Mouse (Mus musculus): ENCODE results near the gene Cnn3.
A peak's percentile ranks its signal among the peaks of the same experiment; 100 is the strongest.

Gene Cnn3

DNA sequence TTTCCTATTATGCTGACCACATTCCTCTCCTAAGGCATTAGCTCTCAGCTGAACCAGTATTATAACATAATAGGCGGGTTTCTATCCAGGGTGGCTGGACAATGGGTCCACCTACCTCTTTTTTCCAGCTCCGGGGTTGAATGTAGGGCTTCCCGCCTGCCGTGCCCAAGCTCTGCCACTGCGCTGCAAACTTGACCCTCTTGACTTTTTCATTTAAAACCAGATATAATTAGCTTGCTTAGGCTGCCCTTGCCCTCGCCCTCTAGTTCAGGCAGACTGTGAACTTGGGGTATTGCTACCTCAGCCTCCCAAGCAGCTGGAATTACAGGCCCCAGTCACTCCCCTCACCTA, 8.1 kb upstream of the Cnn3 start:
- no peak for DNase-seq (ENCODE audit: low spot score in 2 of 2)

DNA sequence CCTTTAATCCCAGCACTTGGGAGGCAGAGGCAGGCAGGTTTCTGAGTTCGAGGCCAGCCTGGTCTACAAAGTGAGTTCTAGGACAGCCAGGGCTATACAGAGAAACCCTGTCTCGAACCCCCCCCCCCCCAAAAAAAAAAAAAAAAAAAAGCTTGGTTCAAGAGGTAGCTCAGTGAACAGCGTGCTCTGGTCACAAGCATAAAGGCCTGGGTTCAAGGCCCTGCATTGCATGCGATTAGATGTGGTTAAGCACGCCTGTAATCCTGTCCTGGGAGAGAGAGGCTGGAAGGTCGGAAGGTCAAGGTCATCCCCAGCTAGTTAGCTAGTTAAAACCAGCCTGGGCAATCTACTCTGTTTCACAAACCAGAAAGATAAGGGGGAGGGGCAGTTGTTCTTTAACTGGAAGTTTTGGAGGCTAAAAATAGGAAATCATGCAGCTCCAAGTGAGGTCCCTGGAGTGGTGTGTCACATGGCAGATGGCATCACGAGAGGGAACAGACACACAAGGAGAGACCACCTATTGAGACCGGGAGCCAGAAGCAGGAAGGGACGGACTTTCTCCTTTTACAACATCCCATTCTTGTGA, 7.4 kb upstream of the Cnn3 start:
- no peak for DNase-seq (ENCODE audit: low spot score in 2 of 2)

GRCm38 (mm10) chr3:121422405-121422804, 3.9 kb upstream of the Cnn3 start:
- DNase-seq (ENCODE audit: low spot score in 2 of 2), result no peak

DNA sequence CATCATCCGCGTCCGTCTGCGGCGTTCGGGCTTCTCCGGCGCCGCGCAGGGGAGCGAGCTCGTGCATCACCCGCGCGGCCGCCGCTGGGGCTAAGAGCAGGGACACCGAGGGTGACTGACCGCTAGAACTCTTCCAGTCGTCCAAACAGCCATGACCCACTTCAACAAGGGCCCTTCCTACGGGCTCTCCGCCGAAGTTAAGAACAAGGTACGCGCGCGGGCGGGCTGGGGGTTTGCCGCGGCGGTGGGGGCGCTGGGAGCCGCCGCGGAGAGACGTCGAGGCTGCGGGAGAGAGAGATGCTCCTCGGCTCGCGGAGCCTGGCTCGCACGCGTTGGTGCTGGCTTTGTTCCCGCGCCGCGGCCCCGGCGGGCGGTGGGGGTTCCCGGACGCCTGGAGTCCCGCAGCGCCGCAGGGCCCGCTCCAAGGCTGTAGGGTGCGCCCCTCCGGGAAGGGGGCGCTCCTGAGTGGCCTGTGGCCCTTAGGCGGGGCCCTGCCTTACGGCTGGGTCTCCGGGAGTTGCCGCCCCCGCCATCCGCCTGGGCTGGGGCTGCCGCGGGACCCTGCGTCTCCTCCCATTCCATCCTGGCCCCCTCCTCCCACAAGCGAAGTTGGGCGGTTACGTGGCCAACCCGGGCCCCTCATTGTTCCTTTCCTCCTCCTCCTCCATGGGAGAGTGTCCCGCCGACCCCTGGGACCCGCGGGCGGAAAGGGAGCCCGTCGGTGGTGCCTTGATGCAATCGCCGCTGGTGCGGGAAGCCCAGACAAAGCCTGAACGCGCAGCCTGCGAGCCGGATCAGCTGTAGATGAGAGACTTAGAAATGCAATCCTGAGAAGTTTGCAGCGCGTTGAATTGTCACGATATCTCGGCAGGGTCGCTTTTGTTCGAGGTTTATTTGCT, 573 bp downstream of the Cnn3 start:
- DNase-seq (ENCODE audit: low spot score in 2 of 2), result peak; percentile 64 to 83

DNA sequence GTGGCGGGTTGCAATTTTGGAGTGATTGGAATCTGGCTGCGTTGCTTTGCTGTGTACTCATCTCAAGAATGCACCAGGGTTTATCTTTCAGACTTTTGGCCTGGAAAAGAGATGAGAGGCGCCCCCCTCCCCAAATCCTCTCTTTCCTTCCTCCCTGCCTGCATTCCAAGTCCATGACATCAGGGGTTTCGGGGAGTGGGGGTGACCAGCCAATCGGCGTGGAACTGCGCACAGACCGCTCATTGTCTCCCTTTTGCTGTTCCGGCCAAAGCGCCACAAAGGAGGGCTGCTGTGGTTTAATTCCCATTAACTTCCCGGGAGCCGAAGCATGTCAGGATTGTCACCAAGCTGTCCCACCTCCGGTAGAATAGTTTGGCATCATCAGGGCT, 1.2 kb downstream of the Cnn3 start:
- DNase-seq (ENCODE audit: low spot score in 2 of 2), result no peak

DNA sequence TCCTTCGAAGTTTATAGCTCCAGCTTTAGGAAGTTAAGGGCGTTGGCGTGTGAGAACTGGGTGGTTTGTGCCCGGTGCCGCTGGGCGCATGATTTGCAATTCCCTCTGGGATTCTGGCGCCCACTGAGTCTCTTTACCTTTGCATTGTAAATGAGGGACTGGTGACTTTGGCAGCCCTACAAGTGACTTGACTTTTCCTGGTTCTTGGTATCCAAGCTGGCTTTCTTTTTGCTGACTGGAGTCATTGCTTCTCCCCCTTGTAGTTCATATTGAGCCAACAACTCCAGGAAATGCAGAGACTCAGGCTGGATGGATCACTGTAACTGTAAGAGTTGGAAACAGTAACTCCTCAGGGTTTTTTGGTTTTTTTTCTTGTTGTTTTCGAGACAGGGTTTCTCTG, 1.9 kb downstream of the Cnn3 start:
- DNase-seq (ENCODE audit: low spot score in 2 of 2), result no peak

DNA sequence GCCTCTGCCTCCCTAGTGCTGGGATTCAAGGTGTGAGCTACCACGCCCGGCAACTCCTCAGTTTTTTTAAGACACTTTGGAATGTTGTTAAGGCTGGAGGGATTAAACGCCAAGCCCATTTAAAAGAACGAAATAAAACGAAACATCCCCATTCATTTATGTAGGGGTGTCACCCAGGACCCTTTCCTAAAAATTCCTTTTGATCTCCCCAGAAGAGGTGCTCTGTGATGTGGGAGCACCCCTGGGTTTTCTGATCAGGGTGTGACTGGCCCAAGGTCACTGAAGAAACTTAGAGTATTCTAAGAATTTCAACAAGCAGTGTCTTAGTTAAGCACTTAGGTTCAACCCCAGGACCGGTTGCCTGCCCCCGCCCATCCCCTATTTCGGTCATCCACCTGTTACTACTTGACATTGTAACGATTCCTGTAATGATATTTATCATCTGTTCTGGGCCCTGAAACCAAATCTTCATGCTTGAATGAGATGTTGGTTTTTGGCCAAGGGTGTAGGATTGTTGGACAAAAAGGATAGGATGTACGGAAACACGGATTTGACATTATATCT, 2.5 kb downstream of the Cnn3 start:
- DNase-seq (ENCODE audit: low spot score in 2 of 2), result no peak

DNA sequence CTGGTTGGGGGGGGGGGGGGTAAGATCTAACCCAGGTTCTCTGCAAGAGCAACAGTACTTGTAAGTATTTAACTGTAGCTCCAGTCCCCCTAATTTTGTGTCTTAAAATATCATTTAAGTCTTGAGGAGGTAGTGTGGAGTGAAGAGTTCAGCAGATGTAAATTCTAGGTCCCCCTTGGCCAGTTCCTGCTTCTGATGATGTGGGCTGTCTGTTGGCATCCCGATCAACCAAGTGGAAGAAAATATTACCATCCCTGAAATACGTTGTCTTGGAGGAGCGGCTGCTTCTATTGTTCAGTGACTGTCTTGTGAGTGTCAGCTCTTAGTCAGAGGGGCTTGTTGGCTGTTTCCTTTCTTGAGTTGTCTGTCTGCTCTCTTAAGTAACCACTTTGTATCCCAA, 3.2 kb downstream of the Cnn3 start:
- no peak for DNase-seq (ENCODE audit: low spot score in 2 of 2)

- DNase-seq (ENCODE audit: low spot score in 2 of 2), result no peak
These were observed 4.1 kb downstream of the Cnn3 start for GRCm38 (mm10) chr3:121430289-121430936.

DNA sequence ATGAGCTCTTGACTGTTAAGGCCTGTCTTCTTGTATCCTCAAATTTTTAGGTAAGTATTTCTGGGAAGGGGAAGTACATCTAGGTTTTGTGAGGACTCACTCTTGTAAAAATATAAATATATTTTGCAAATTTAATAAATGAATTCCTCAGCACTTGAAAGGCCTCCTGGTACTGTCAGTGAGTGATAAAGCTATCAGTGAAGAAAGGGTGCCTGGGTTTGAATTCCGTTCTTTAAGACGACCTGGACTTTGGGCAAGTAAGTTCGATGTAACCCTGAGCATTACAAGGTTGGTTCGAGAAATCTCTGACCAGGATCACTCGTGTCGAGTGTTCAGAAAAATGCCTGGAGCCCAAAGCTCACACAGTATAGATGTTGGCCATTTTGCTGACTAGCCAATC, 7.1 kb downstream of the Cnn3 start:
- no peak for DNase-seq (ENCODE audit: low spot score in 2 of 2)

DNA sequence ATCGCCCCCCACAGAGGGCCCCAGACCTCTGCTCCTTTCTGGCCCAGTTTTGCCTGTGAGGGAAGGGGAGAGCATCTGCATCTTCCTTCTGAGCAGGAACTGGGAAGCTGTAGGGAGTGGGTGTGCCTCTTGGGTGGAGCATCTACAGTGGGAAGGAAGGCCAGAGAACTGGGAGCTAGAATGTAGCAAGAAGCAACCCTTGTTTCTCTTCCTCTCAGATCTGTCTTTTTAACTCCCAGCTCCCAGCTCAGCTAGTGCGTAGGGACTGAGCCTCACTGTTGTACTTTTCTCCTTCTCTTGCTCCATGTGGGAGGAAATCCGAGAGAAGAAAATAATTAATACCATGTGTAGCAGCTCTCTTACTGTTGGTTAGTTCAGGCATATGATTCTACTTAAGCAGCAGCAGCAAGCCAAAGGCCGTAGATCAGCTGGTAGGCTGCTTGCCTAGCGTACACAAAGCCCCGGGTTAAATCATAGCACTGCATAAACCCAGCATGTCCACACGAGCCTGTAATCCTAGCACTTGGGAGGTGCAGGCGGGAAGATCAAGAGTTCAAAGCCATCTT, 7.8 kb downstream of the Cnn3 start:
- DNase-seq (ENCODE audit: low spot score in 2 of 2), result no peak

DNA sequence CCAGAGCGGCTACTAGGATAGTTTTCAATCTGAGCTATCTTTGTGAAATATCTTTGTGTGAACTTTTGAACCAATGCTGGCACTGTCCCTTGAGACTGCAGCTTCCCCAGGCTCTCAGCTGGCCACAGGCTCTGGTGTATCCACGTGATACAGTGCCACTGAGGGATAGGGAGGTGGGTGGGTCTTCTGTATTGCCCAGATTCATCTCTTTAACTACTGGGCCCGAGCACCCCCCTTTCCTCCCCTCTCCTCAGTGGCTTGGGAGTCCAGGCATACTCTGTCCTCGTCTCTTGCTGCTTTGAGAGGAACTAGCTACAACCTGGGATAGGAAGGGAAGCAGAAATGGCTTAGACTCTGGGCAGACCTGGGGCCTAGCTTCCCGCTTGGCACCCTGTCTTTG, 9.0 kb downstream of the Cnn3 start:
- DNase-seq (ENCODE audit: low spot score in 2 of 2), result no peak

GRCm38 (mm10) chr3:121437070-121437469, 10.8 kb downstream of the Cnn3 start:
- DNase-seq (ENCODE audit: low spot score in 2 of 2), result no peak

GRCm38 (mm10) chr3:121437996-121438395, 11.7 kb downstream of the Cnn3 start:
- DNase-seq (ENCODE audit: low spot score in 2 of 2), result no peak

DNA sequence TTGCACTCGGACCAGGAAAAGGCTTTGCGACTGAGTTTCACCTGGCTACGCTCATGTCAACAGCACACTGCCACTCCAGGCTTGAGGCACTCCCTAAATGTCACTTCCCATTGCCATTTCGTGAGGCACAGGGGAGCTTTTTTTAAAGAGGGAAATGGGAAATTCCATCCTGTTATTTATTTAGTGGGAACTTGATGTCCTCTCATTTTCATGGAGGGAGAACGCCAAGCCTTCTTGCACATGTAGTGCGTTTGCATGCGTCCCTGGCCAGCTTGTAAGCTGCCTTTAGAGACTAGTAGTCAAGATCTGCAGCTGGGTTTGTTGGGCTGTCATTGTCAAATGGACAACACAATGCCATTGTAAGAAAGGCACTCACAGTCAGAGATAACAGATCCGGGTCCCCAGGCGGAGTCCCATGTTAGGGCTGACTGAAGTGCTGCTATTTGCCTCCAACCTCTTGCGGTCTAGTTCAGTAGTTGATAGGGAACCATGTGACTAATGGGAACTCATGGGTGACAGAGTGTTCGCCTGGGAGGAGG, 13.4 kb downstream of the Cnn3 start:
- DNase-seq (ENCODE audit: low spot score in 2 of 2), result no peak

- DNase-seq (ENCODE audit: low spot score in 2 of 2), result no peak
These were observed 15.2 kb downstream of the Cnn3 start for GRCm38 (mm10) chr3:121441504-121441903.

DNA sequence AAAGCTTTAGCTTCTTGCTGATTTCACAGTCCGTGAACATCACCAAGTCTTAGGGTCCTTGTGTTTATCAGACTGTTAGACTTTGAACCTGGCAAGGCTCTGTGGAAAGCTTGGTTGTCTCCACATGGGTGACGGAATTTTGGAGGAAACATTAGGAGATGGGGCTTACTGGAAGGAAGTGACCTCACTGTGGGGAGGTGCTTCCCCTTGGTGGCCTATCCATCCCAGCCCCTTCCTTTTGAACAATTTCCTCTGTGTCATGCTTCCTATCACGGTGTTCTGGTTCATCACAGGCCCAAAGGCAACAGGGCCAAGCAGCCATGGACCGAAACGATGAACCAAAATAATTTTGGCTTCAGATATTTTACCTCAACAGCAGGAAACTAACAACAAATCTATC, 16.0 kb downstream of the Cnn3 start:
- no peak for DNase-seq (ENCODE audit: low spot score in 2 of 2)

DNA sequence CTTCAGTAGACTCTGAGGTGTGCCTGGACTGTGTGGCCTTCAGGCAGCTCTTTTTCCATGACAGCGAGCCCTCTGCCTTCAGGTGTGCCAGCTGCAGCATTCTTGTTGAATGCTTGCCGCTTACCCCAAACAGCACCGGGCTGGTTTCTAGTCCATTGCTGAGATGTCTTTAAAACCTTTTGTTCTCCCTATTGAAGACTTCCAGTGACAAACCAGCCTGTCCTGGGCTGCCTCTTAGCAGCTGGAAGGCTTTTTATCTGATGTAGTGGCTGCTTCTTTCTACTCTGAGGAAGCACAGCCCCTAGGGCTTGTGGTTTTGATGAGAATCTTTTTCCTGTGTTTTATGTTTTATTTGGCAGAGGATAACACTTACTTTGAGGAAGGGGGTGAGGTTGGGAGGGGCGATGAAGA, 17.6 kb downstream of the Cnn3 start:
- peak in 1 of 2 experiments; percentile 11 for DNase-seq (ENCODE audit: low spot score in 2 of 2)

GRCm38 (mm10) chr3:121444414-121444813, 18.1 kb downstream of the Cnn3 start:
- no peak for DNase-seq (ENCODE audit: low spot score in 2 of 2)

- DNase-seq (ENCODE audit: low spot score in 2 of 2), result no peak
These were observed 20.2 kb downstream of the Cnn3 start for GRCm38 (mm10) chr3:121446454-121446853.

- no peak for DNase-seq (ENCODE audit: low spot score in 2 of 2)
These were observed 21.8 kb downstream of the Cnn3 start for GRCm38 (mm10) chr3:121448029-121448468.

DNA sequence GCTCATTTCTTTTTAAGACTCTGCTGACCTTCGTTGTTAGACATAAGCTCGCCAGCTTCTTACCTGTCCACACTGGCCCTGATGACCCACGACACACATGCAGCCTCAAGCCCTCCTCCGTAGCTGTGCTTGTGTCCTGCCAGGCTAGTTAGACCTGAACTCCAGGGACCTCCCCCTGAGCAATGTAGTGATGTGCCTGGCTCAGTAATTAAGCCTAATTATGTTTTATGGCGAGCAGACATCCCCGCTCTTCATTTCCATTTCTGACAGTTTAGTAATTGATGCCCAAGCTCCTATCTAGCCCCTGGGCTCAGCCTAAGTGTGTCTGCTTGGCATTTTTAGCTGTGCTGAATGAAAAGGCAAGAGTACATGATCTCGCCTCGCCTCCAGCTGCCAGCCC, 22.3 kb downstream of the Cnn3 start:
- DNase-seq (ENCODE audit: low spot score in 2 of 2), result no peak

Data from thymus, postnatal 10 days (tissue).